Mouse (Mus musculus): ENCODE results near the gene Mrpl18. TPM values are rescaled to one million over a fixed set of nuclear protein-coding genes. Genes with fewer than 3 reads are reported as not detected.
"Not testable (repeated sequence)": the region's sequence is repeated elsewhere in the genome, so short reads cannot be mapped to it uniquely, and the experiment has no call there.

Gene Mrpl18
- polyA plus RNA-seq, 1 experiment: 56.3 TPM

DNA sequence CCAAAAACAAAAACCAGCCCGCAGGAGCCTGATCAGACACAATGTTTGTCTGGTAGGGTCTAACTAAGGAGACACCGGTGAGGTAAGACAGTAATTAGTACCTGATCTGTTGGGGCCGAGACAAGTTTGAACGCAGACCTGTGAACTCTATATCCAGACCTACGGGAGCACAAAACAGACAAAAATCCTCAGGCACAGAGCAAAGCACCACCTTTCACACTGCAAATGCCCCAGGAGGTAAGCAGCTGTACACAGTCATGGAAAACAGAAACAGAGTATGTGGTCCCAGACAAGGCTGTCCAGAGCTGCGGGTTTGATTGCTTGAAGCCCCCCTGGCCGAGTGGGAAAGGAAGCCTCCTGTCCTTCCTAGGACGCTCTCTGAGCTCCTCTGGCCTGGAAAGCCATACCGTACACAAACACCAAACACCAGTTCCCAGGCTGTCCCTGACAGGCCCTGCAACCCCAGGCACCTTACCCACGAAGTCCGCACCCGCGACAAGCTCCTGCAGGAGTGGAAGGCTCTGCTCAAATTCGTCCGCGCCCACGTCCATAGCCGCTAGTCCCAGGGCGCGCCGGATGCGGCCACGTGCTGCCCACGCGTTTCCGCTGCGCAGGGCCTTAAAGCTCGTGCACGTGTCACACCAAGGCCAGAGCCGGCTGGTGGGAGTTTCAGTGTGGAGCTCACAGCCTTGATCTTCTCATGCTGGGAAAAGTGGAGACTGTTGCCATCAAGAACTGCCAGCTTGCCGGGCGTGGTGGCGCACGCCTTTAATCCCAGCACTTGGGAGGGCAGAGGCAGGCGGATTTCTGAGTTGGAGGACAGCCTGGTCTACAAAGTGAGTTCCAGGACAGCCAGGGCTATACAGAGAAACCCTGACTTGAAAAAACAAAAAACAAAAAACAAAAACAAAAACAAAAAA, 6.5 kb downstream of the Mrpl18 start, which contains the start of gene Pnldc1:
Pnldc1 (minus strand) TSS at position 870 of the 920 bp plus-strand sequence.
- Histone ChIP-seq H3K27ac (ENCODE audit: insufficient read depth, low read length) (no peak within 1 kb of the TSS), H3K4me3 (ENCODE audit: insufficient read depth, low read length) (no peak within 1 kb of the TSS), H3K4me1 (ENCODE audit: control insufficient read depth, insufficient read depth, low read length) (no peaks in the 10 kb centered on the region)
- TF ChIP-seq CTCF (IDR thresholded peaks at IDR 0.05; ENCODE audit: extremely low read depth, insufficient read depth, low read length) (no peak), POLR2A (IDR thresholded peaks at IDR 0.05; ENCODE audit: extremely low read depth, insufficient read depth, low read length) (no peak)

DNA sequence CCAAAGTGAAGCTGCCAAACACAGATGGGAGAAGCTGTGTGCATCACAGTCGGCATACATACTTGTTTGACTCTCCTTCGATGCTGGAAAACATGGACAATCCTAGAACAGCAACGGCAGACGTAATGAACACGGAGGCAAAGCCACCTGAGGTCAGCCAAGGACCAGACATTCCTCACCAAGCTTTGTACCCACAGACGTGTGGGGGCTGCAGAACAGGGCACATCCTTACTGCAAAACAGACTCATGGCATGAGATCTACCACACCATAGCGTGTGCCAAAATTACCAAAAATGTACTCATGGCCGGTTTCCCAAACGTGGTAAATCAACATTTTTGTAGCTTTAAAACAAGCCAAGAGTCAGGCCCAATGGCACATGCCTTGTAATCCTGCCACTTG, 9.7 kb downstream of the Mrpl18 start:
- Histone ChIP-seq H3K27ac (ENCODE audit: insufficient read depth, low read length) (no peak overlapping the region), H3K4me3 (ENCODE audit: insufficient read depth, low read length) (no peak overlapping the region), H3K4me1 (ENCODE audit: control insufficient read depth, insufficient read depth, low read length) (no peaks in the 10 kb centered on the region)
- TF ChIP-seq CTCF (IDR thresholded peaks at IDR 0.05; ENCODE audit: extremely low read depth, insufficient read depth, low read length): no peak
- no peak for TF ChIP-seq POLR2A (IDR thresholded peaks at IDR 0.05; ENCODE audit: extremely low read depth, insufficient read depth, low read length)

DNA sequence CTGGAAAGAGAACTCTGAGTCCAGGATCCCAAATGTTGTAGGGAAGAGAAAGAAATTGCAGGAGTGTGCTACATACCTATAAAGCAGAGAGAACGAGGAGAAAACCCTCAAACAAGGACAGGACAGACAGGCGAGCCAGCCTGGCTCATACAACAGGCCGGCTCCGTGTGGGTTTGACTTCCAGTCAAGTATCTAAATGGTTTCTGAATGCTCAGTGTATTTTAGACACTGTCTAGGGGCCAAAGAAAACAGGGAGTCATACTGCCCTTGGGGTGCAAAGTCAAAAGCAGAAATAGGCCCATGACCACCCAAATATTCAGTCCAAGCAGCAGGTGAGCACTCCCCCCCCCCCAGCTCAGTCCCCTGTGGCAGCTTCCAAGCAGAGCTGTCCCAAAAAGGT, 10.3 kb downstream of the Mrpl18 start:
- Histone ChIP-seq H3K4me1 (ENCODE audit: control insufficient read depth, insufficient read depth, low read length) (no peaks in the 10 kb centered on the region), H3K27ac (ENCODE audit: insufficient read depth, low read length) (no peak overlapping the region), H3K4me3 (ENCODE audit: insufficient read depth, low read length) (no peak overlapping the region)
- TF ChIP-seq POLR2A (IDR thresholded peaks at IDR 0.05; ENCODE audit: extremely low read depth, insufficient read depth, low read length) (no peak), CTCF (IDR thresholded peaks at IDR 0.05; ENCODE audit: extremely low read depth, insufficient read depth, low read length) (no peak)

- no peak overlapping the region for H3K27ac ChIP-seq (ENCODE audit: insufficient read depth, low read length)
- H3K4me1 ChIP-seq (ENCODE audit: control insufficient read depth, insufficient read depth, low read length): no peaks in the 10 kb centered on the region
- TF ChIP-seq CTCF (IDR thresholded peaks at IDR 0.05; ENCODE audit: extremely low read depth, insufficient read depth, low read length): no peak
- TF ChIP-seq POLR2A (IDR thresholded peaks at IDR 0.05; ENCODE audit: extremely low read depth, insufficient read depth, low read length): no peak
- H3K4me3 ChIP-seq (ENCODE audit: insufficient read depth, low read length): no peak overlapping the region
Measured at GRCm38 (mm10) chr17:12904349-12904748, 11.8 kb downstream of the Mrpl18 start.

GRCm38 (mm10) chr17:12903372-12904333, 12.5 kb downstream of the Mrpl18 start:
- no peak for TF ChIP-seq CTCF (IDR thresholded peaks at IDR 0.05; ENCODE audit: extremely low read depth, insufficient read depth, low read length)
- TF ChIP-seq POLR2A (IDR thresholded peaks at IDR 0.05; ENCODE audit: extremely low read depth, insufficient read depth, low read length): no peak
- no peak overlapping the region for H3K4me3 ChIP-seq (ENCODE audit: insufficient read depth, low read length)
- no peak overlapping the region for H3K27ac ChIP-seq (ENCODE audit: insufficient read depth, low read length)
- H3K4me1 ChIP-seq (ENCODE audit: control insufficient read depth, insufficient read depth, low read length): peaks cover 1% of the 10 kb centered on the region; the same call in 1 of the 2 replicates

DNA sequence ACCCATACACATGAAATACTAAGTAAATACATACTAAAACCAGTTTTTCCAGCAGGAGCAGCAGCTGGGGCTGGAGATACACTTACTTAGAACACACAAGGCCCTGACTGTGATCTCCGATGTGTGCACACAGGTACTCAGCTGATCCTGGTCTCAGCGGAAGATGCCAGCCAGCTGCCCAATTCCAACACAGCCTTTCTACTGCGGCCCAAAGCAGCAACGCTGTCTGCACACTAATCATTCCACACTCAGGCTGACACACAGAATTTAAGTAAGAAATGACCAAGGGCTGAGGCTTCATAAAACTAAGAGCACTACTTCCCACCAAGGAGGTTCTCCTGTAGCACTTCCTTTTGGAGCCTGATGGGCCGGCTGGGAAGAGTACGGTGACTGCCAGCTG, 13.9 kb downstream of the Mrpl18 start:
- H3K27ac ChIP-seq (ENCODE audit: insufficient read depth, low read length): no peak overlapping the region
- TF ChIP-seq POLR2A (IDR thresholded peaks at IDR 0.05; ENCODE audit: extremely low read depth, insufficient read depth, low read length): no peak
- no peak for TF ChIP-seq CTCF (IDR thresholded peaks at IDR 0.05; ENCODE audit: extremely low read depth, insufficient read depth, low read length)
- no peak overlapping the region for H3K4me3 ChIP-seq (ENCODE audit: insufficient read depth, low read length)
- H3K4me1 ChIP-seq (ENCODE audit: control insufficient read depth, insufficient read depth, low read length): peaks cover 2% of the 10 kb centered on the region; the same call in 1 of the 2 replicates

- not testable (repeated sequence) for H3K4me3 ChIP-seq (ENCODE audit: insufficient read depth, low read length); H3K4me1 ChIP-seq (ENCODE audit: control insufficient read depth, insufficient read depth, low read length)
- H3K27ac ChIP-seq (ENCODE audit: insufficient read depth, low read length): 0 out of 2 replicates have a peak overlapping the region, but pooled peaks have one; percentile 45
Measured at GRCm38 (mm10) chr17:12898607-12899006, 17.5 kb downstream of the Mrpl18 start.

GRCm38 (mm10) chr17:12897674-12898073, 18.5 kb downstream of the Mrpl18 start:
- Histone ChIP-seq H3K4me3 (ENCODE audit: insufficient read depth, low read length) (no peak overlapping the region), H3K4me1 (ENCODE audit: control insufficient read depth, insufficient read depth, low read length) (peaks cover 2% of the 10 kb centered on the region; the same call in 1 of the 2 replicates), H3K27ac (ENCODE audit: insufficient read depth, low read length) (no peak overlapping the region)
- TF ChIP-seq POLR2A (IDR thresholded peaks at IDR 0.05; ENCODE audit: extremely low read depth, insufficient read depth, low read length) (no peak), CTCF (IDR thresholded peaks at IDR 0.05; ENCODE audit: extremely low read depth, insufficient read depth, low read length) (no peak)

DNA sequence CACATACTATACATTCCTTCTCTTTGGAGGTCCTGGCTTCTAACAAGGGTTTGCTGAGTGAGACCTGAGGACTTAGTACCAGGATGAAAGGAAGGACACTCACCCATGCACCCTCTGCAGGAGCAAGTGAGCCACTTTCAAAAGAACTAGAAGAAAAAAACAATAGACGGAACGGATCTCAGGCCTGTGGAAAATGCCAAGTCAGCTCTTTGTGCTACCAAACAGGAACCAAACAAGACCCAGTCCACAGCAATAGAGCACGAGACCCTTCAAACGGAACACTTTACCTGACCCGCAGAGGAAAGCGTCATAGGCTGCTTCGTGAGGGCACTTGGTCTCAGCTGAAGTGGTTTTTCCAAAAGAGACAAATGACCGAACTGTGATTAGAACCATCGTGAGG, 24.1 kb downstream of the Mrpl18 start:
- Histone ChIP-seq H3K4me3 (ENCODE audit: insufficient read depth, low read length) (no peak overlapping the region), H3K27ac (ENCODE audit: insufficient read depth, low read length) (no peak overlapping the region), H3K4me1 (ENCODE audit: control insufficient read depth, insufficient read depth, low read length) (no peaks in the 10 kb centered on the region)
- TF ChIP-seq CTCF (IDR thresholded peaks at IDR 0.05; ENCODE audit: extremely low read depth, insufficient read depth, low read length): no peak
- TF ChIP-seq POLR2A (IDR thresholded peaks at IDR 0.05; ENCODE audit: extremely low read depth, insufficient read depth, low read length): no peak
